Mouse (Mus musculus) erythroblast, embryonic 14.5 days (primary cell): ENCODE measurements around the gene Rab9. TPM values are rescaled to one million over a fixed set of nuclear protein-coding genes. Genes with fewer than 3 reads are reported as not detected.
A peak's percentile ranks its signal among the peaks of the same experiment; 100 is the strongest.

Experiments
- H3K27me3 ChIP-seq: 2 replicates; pipeline ENCODE4 v1.6.1; 2012; ENCODE audit warnings: inconsistent platforms; ENCODE audit not compliant: control insufficient read depth
- H3K36me3 ChIP-seq: 2 replicates; pipeline ENCODE4 v1.6.1; 2012; ENCODE audit warnings: mild to moderate bottlenecking, inconsistent platforms; ENCODE audit not compliant: control insufficient read depth
- H3K4me1 ChIP-seq: 2 replicates; pipeline ENCODE4 v1.6.1; 2012; ENCODE audit warnings: inconsistent platforms; ENCODE audit not compliant: control insufficient read depth
- H3K4me3 ChIP-seq: replicated peaks from 2 replicates; pipeline ENCODE3; 2012; ENCODE audit warnings: moderate library complexity, mild to moderate bottlenecking, inconsistent platforms
- H3K9me3 ChIP-seq: 2 replicates; pipeline ENCODE4 v1.6.1; 2012; ENCODE audit warnings: low read length, inconsistent platforms, mixed read lengths; ENCODE audit not compliant: control insufficient read depth
- GATA1 ChIP-seq: IDR thresholded peaks from 2 replicates; pipeline ENCODE4 v1.6.1; 2012; ENCODE audit warnings: low read length, inconsistent platforms, mixed read lengths
- TAL1 ChIP-seq: IDR thresholded peaks from 3 replicates; pipeline ENCODE4 v1.6.1; 2012; ENCODE audit warnings: low read length, inconsistent platforms, mixed read lengths
- polyA plus RNA-seq: library from polyadenylated mRNA; stranded (reverse); fragments of >175 nt; gene quantifications from 2 replicates; pipeline ENCODE4 v1.2.3, GENCODE M21; 2012

The Rab9 gene
- polyA plus RNA-seq, 1 experiment = 0.11 TPM

DNA sequence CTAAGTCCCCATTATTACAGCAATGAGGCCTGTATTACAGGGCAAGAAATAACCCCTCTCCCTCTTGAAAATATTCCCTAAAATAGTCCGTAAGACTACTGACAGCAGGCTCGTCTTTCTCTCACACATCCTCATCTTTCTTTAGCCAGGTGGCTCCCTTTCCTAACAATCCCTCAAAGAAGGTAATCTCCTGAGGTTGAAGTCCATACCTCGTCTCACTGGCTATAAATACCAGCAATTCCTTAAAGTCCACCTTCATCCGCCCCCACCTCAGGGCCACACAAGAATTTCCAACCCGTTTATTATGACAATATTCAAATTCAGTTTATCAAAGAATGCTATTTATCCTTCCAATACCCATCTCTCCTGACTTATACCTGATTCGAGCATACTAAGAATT lies 7.1 kb downstream of the Rab9 start:
- H3K9me3 ChIP-seq = no peaks in the 10 kb centered on the region
- H3K36me3 ChIP-seq = peaks cover 43% of the 10 kb centered on the region
- H3K4me1 ChIP-seq = peaks cover under 1% of the 10 kb centered on the region; the same call in 1 of the 2 replicates
- H3K27me3 ChIP-seq = no peaks in the 10 kb centered on the region
- H3K4me3 ChIP-seq = no peak overlapping the region
- TF ChIP-seq TAL1 (no peak), GATA1 (no peak)

- no peaks in the 10 kb centered on the region for H3K9me3 ChIP-seq
Observed at GRCm38 (mm10) chrX:166468321-166468720, 11.3 kb downstream of the Rab9 start.

GRCm38 (mm10) chrX:166455525-166455924 lies 24.1 kb downstream of the Rab9 start:
- TF ChIP-seq GATA1 (no peak), TAL1 (no peak)
- Histone ChIP-seq H3K4me3 (no peak overlapping the region), H3K36me3 (peaks cover 22% of the 10 kb centered on the region)

More at GRCm38 (mm10) chrX:166468321-166468720, 11.3 kb downstream of the Rab9 start:
- TF ChIP-seq TAL1 (no peak), GATA1 (no peak)
- H3K4me3 ChIP-seq = no peak overlapping the region
- H3K36me3 ChIP-seq = peaks cover 22% of the 10 kb centered on the region
- no peaks in the 10 kb centered on the region for H3K4me1 ChIP-seq
- no peaks in the 10 kb centered on the region for H3K27me3 ChIP-seq

DNA sequence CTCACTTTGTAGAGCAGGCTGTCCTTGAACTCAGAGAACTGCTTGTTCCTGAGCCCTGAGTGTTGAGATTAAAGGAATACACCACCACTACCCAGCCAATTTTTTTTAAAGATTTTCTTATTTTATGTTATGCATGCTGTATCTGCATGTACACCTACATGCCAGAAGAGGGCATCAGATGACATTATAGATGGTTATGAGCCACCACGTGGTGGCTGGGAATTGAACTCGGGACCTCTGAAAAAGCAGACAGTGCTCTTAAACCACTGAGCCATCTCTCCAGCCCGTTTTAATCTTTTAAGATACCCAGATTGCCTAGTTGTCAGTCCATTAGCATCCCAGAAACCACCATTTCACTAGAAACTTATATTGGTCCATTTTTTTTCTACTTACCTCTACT lies 25.3 kb downstream of the Rab9 start:
- TF ChIP-seq GATA1 (no peak), TAL1 (no peak)
- H3K9me3 ChIP-seq = no peaks in the 10 kb centered on the region
- H3K4me3 ChIP-seq = no peak overlapping the region
- peaks cover 22% of the 10 kb centered on the region for H3K36me3 ChIP-seq
- H3K4me1 ChIP-seq = no peaks in the 10 kb centered on the region
- no peaks in the 10 kb centered on the region for H3K27me3 ChIP-seq

More at GRCm38 (mm10) chrX:166455525-166455924, 24.1 kb downstream of the Rab9 start:
- Histone ChIP-seq H3K27me3 (no peaks in the 10 kb centered on the region), H3K4me1 (peaks cover 1% of the 10 kb centered on the region; the same call in 1 of the 2 replicates), H3K9me3 (no peaks in the 10 kb centered on the region)

DNA sequence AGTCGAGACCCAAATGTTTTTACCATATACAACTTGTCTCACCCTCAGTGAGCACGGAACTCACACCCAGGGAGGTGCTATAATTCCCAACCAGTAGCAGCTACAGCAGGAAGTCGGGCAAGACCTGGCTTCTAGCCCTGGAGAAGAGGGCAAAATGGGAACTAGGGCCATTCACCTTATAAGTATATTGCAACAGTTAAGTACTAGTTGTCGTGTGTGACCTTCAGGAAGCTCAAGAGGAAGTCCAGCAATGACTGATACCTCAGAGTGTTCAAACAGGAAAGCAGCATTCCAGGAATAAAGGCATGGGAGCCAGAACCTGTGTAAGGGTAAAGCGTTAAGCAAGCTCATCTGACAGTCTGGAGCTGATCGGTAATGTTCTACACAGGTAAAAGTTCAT lies 26.1 kb downstream of the Rab9 start:
- TF ChIP-seq TAL1 = no peak
- TF ChIP-seq GATA1 = no peak
- H3K4me3 ChIP-seq = no peak overlapping the region
- no peaks in the 10 kb centered on the region for H3K27me3 ChIP-seq
- H3K4me1 ChIP-seq = no peaks in the 10 kb centered on the region
- H3K9me3 ChIP-seq = no peaks in the 10 kb centered on the region
- peaks cover 25% of the 10 kb centered on the region for H3K36me3 ChIP-seq

DNA sequence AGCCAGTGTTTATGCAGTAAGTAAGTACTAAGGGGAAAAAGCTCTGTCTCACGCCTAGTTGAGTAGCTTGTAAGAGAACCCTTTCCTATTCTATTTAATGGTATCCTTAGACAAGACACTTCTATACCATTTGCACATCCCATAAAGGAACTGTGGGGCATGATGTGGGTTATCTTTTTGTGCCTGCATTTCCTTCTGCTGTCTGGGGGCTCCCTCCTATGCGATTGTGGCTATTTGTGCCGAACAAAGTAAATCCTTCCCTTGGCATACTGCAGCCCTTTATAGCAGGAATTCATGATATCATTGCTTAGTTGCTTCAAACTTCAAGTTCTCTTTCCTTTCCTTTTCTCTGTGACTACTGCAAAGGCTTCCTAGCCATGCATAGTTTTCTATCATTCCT lies 35.1 kb downstream of the Rab9 start:
- Histone ChIP-seq H3K4me3 (no peak overlapping the region), H3K27me3 (peaks cover 7% of the 10 kb centered on the region), H3K36me3 (peaks cover 3% of the 10 kb centered on the region), H3K4me1 (peaks cover 29% of the 10 kb centered on the region), H3K9me3 (peaks cover 2% of the 10 kb centered on the region; the same call in 1 of the 2 replicates)
- TF ChIP-seq TAL1 = no peak
- no peak for TF ChIP-seq GATA1

GRCm38 (mm10) chrX:166440616-166441063 lies 39.0 kb downstream of the Rab9 start, which contains the start of gene Ofd1:
Gene Ofd1 (minus strand): TSS chrX:166440704.
- H3K36me3 ChIP-seq = no peaks in the 10 kb centered on the region
- peaks cover 7% of the 10 kb centered on the region for H3K27me3 ChIP-seq
- peaks cover 32% of the 10 kb centered on the region for H3K4me1 ChIP-seq
- peaks cover 2% of the 10 kb centered on the region; the same call in 1 of the 2 replicates for H3K9me3 ChIP-seq
- no peak for TF ChIP-seq TAL1
- TF ChIP-seq GATA1 = no peak
- peak within 1 kb of the TSS; percentile 87 for H3K4me3 ChIP-seq

GRCm38 (mm10) chrX:166440036-166440615 lies 39.5 kb downstream of the Rab9 start, which contains the start of gene Trappc2:
Gene Trappc2 (plus strand): TSS chrX:166440574.
- Histone ChIP-seq H3K9me3 (peaks cover 2% of the 10 kb centered on the region; the same call in 1 of the 2 replicates), H3K27me3 (peaks cover 7% of the 10 kb centered on the region), H3K4me1 (peaks cover 27% of the 10 kb centered on the region), H3K4me3 (peak within 1 kb of the TSS; percentile 87), H3K36me3 (peaks cover 2% of the 10 kb centered on the region; the same call in 1 of the 2 replicates)
- TF ChIP-seq TAL1 (no peak), GATA1 (no peak)

DNA sequence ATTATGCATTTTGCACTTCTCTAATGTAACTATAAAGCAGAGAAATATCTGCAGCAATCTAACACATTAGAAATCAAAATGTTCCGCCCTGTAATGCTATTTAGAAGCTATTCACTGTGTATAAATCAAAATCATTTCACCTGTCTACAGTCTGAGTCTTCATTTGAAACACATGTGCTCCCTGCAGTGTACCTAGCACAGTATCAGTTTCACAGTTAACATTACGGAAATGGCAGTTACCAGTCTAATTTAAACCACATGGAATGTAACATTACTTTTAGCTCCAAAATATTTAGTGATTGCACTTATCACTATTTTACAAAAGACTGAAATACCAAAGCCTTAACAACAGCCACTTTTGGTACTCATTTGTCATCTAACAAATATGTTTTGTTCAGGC lies 44.9 kb downstream of the Rab9 start:
- no peaks in the 10 kb centered on the region; the same call in 1 of the 2 replicates for H3K27me3 ChIP-seq
- H3K9me3 ChIP-seq = no peaks in the 10 kb centered on the region
- peaks cover 7% of the 10 kb centered on the region for H3K4me1 ChIP-seq
- peaks cover 2% of the 10 kb centered on the region; the same call in 1 of the 2 replicates for H3K36me3 ChIP-seq
- no peak overlapping the region for H3K4me3 ChIP-seq
- TF ChIP-seq GATA1 (no peak), TAL1 (no peak)

- Histone ChIP-seq H3K4me1 (no peaks in the 10 kb centered on the region), H3K4me3 (no peak overlapping the region), H3K36me3 (no peaks in the 10 kb centered on the region), H3K27me3 (no peaks in the 10 kb centered on the region), H3K9me3 (no peaks in the 10 kb centered on the region)
- TF ChIP-seq GATA1 (no peak), TAL1 (no peak)
Observed at GRCm38 (mm10) chrX:166416196-166416595, 63.5 kb downstream of the Rab9 start.
